Mouse (Mus musculus) liver, embryonic 15.5 days (tissue): ENCODE results near the gene Tmem209. TPM values are rescaled to one million over a fixed set of nuclear protein-coding genes. Genes with fewer than 3 reads are reported as not detected.

Experiments
- polyA plus RNA-seq: library from polyadenylated mRNA; unstranded; fragments of >200 nt; fragmentation: Nextera tagmentation; extraction: Ambion mirVana; gene quantifications from 2 replicates; pipeline ENCODE4 v1.2.1, GENCODE M21; 2015

The Tmem209 gene
- polyA plus RNA-seq, 1 experiment from 2014 or later, result 19.4 TPM

Other genes starting within 250 kb of the Tmem209 start
- gene Ube2h, start 205.2 kb downstream of the Tmem209 start, polyA plus RNA-seq, result 33.8 and 34.7 TPM in 2 replicates
- gene Zc3hc1, start 118.8 kb downstream of the Tmem209 start, polyA plus RNA-seq, result 25.1 TPM in 2 replicates
- gene Klhdc10, start 107.9 kb downstream of the Tmem209 start, polyA plus RNA-seq, result 8.2 and 8.3 TPM in 2 replicates
- gene Ssmem1, start 66 bp upstream of the Tmem209 start, polyA plus RNA-seq, result 0.14 and 0.21 TPM in 2 replicates
- gene Cpa2, start 31.8 kb upstream of the Tmem209 start, polyA plus RNA-seq, result 1.7 and 7.5 TPM in 2 replicates
- gene Cpa4, start 58.6 kb upstream of the Tmem209 start, polyA plus RNA-seq, result 0.06 TPM in 1 of 2 replicates, not detected in the other
- gene Cpa5, start 101.2 kb upstream of the Tmem209 start, polyA plus RNA-seq, result 0.09 and 0.13 TPM in 2 replicates
- 1.8 and 8.5 TPM in 2 replicates for gene Cpa1, start 129.4 kb upstream of the Tmem209 start, polyA plus RNA-seq
- 2.8 and 3.8 TPM in 2 replicates for gene Cep41, start 184.0 kb upstream of the Tmem209 start, polyA plus RNA-seq
- gene Mest, start 213.8 kb upstream of the Tmem209 start, polyA plus RNA-seq, result 186 and 187 TPM in 2 replicates